Mouse (Mus musculus) megakaryocyte, embryonic 14.5 days (primary cell): ENCODE measurements around the gene Ppcdc. TPM values are rescaled to one million over a fixed set of nuclear protein-coding genes. Genes with fewer than 3 reads are reported as not detected.
"Not testable (repeated sequence)": the region's sequence is repeated elsewhere in the genome, so short reads cannot be mapped to it uniquely, and the experiment has no call there.

Experiments used
- H3K27me3 ChIP-seq: replicated peaks from 2 replicates; pipeline ENCODE3; 2012; ENCODE audit warnings: inconsistent platforms
- H3K36me3 ChIP-seq: replicated peaks from 2 replicates; pipeline ENCODE3; 2012; ENCODE audit warnings: low read length, inconsistent platforms, mixed read lengths
- H3K4me1 ChIP-seq: 2 replicates; pipeline ENCODE4 v1.6.1; 2012; ENCODE audit warnings: inconsistent platforms
- H3K4me3 ChIP-seq: replicated peaks from 2 replicates; pipeline ENCODE3; 2012; ENCODE audit warnings: moderate library complexity, mild to moderate bottlenecking, inconsistent platforms
- H3K9me3 ChIP-seq: 2 replicates; pipeline ENCODE4 v1.6.1; 2012; ENCODE audit warnings: inconsistent platforms
- FLI1 ChIP-seq: IDR thresholded peaks from 2 replicates; pipeline ENCODE4 v1.6.1; 2012; ENCODE audit warnings: low read length, inconsistent platforms, mixed read lengths
- GATA1 ChIP-seq: IDR thresholded peaks from 3 replicates; pipeline ENCODE4 v1.6.1; 2012; ENCODE audit warnings: mixed read lengths, low read length, inconsistent platforms, borderline replicate concordance
- polyA plus RNA-seq: library from polyadenylated mRNA; stranded (reverse); fragments of >175 nt; gene quantifications from 2 replicates; pipeline ENCODE4 v1.2.3, GENCODE M21; 2012; ENCODE audit warnings: low replicate concordance; ENCODE audit not compliant: insufficient read depth

Gene Ppcdc
- polyA plus RNA-seq, 1 experiment, result 20.9 TPM

DNA sequence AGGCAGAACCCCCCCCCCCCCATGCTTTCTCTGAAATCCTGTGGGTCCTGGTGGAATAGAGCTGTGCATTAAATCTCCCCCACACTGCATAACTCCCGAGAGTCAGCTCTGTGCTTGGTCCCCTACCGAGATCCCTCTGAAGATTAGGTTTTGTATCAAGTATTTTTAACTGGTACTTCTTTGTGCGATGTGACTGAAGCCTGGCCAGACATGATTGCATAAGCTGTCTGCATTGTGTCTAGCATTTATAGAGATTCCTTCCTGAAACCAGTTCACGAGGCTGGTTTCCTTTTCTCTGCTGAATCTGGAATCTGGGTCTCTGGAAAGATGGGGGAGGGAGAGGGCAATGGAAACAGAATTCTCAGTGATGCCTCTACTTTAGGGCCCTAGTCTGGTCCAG is 11.5 kb downstream of the Ppcdc start:
- Histone ChIP-seq H3K4me3 (no peak overlapping the region), H3K27me3 (no peaks in the 10 kb centered on the region), H3K9me3 (no peaks in the 10 kb centered on the region), H3K4me1 (peaks cover 91% of the 10 kb centered on the region), H3K36me3 (peaks cover 71% of the 10 kb centered on the region)
- TF ChIP-seq FLI1 (no peak), GATA1 (no peak)

DNA sequence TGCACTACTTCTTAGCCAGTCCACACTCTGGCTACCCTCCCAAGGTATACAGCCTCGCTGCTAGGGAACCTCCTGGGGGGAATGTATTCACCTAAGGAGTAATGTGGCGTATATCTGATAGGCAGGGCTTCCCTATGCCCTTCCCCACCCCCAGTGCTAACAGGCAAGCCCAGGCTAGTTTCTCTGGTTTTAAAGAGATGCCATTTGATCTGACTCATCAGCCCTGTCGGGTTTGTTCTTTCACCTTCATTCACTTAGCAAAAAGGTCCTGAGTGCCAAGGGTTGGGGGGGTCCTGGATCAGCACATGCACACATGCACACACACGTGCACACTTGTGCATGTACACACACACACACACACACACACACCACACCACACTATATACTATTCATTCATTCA is 12.0 kb downstream of the Ppcdc start:
- H3K9me3 ChIP-seq, result no peaks in the 10 kb centered on the region
- H3K27me3 ChIP-seq, result no peaks in the 10 kb centered on the region
- peaks cover 91% of the 10 kb centered on the region for H3K4me1 ChIP-seq
- H3K4me3 ChIP-seq, result no peak overlapping the region
- TF ChIP-seq GATA1 (no peak), FLI1 (no peak)
- H3K36me3 ChIP-seq, result peaks cover 72% of the 10 kb centered on the region

DNA sequence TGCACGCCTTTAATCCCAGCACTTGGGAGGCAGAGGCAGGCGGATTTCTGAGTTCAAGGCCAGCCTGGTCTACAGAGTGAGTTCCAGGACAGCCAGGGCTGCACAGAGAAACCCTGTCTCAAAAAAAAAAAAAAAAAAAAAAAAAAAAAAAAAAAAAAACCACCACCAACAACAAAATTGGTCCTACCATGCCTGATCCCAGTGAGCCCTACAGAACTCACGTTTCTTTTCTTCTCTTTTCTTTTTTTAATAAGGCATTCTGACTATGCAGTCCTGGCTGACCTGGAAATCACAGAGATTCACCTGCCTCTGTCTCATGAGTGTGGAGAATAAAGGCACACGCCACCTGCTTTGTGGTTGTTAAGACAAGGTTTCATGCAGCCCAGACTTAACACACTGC is 12.8 kb downstream of the Ppcdc start:
- H3K27me3 ChIP-seq, H3K4me3 ChIP-seq, H3K9me3 ChIP-seq: not testable (repeated sequence)
- Histone ChIP-seq H3K36me3 (peaks cover 71% of the 10 kb centered on the region), H3K4me1 (peaks cover 91% of the 10 kb centered on the region)

DNA sequence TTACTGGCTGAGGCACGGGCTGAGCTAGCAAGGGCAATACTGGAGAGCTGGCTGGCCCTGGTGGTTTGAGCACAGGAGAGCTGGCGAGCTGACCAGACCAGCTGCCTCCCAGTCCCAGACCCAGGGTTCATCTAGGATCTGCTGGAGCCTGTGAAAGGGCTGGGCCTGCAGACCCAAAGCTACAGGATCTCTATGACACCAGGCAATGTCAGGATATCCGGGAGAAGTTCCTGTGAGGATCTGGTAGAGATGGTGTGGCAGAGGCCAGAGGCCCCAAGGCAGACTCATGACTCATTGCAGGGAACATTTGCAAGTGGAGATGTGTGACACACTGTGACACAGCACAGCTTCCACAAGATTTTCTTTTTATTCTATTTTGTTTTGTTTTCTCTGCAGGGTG is 14.8 kb downstream of the Ppcdc start:
- TF ChIP-seq GATA1 (no peak), FLI1 (peak; percentile 57; the same call in 1 of the 2 replicates)
- peaks cover 57% of the 10 kb centered on the region for H3K36me3 ChIP-seq
- H3K27me3 ChIP-seq, result no peaks in the 10 kb centered on the region
- H3K4me1 ChIP-seq, result peaks cover 97% of the 10 kb centered on the region
- H3K9me3 ChIP-seq, result no peaks in the 10 kb centered on the region
- peak overlapping the region; percentile 89 for H3K4me3 ChIP-seq

DNA sequence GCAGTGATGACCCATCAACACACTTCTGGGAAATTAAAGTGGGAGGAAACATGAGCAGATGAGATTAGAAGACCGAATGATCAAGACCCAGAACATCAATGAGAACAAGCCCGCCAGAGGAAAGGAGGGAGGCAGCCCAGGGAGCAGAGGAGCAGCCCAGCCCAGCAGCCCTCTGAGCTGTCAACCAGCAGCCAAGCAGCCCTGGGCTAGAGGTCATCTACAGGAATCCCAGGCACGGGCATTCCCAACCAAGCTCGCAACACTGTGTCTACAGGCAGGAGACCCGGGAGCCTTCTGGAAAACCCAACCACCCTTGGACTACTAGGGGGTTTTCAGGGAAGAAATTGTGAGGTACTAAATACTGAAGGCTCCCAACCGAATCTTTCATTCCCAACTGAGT is 15.9 kb downstream of the Ppcdc start:
- peaks cover 58% of the 10 kb centered on the region for H3K36me3 ChIP-seq
- peaks cover 99% of the 10 kb centered on the region for H3K4me1 ChIP-seq
- no peak for TF ChIP-seq FLI1
- no peaks in the 10 kb centered on the region for H3K9me3 ChIP-seq
- no peaks in the 10 kb centered on the region for H3K27me3 ChIP-seq
- peak overlapping the region; percentile 89 for H3K4me3 ChIP-seq

DNA sequence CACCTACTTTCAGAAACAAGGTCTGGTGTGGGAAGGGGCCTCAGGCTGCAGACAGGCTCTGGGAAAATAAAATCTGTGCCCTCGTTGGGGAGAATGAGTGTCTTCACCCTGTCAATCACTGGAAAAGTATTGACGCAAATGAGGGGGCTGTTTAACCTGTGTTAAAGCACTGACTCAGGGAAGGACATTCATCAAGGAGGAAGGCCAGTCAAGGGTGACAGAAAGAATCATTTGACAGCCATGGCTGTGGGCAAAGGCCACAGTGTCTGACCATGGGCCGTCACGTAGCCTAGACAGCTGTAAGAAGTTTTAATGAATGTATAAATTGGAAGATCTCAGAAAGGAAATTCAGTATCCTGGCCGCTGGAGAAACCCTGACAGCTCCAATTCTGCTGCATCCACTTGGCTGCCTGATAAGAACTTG is 18.2 kb downstream of the Ppcdc start:
- TF ChIP-seq FLI1, result no peak
- H3K4me3 ChIP-seq, result peak overlapping the region; percentile 84
- H3K36me3 ChIP-seq, result peaks cover 62% of the 10 kb centered on the region
- H3K9me3 ChIP-seq, result no peaks in the 10 kb centered on the region
- no peaks in the 10 kb centered on the region for H3K27me3 ChIP-seq
- peaks cover 100% of the 10 kb centered on the region for H3K4me1 ChIP-seq

DNA sequence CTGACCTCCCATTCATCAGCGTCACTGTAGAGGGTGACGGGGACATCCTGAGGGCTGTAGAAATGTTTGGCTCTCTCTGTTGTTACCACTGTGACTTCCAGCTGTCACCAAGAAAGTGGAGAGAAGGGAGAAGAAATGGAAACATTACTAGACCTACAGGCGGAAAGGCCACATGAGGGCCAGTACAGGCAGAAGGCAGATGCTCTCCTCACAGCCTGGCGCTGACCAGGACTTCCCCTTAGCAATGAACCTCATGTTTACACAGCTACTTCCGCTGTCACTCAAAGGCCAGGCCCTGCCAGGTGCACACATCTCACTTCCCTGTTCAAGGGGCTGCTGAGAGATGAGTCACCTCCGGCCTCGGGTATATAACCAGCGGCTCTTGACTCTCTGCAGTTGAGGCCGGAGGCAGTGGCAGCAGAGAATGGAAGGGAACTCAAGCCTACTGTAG is 18.8 kb downstream of the Ppcdc start:
- Histone ChIP-seq H3K27me3 (no peaks in the 10 kb centered on the region), H3K4me1 (peaks cover 100% of the 10 kb centered on the region), H3K4me3 (peak overlapping the region; percentile 84), H3K9me3 (no peaks in the 10 kb centered on the region), H3K36me3 (peaks cover 61% of the 10 kb centered on the region)
- peak; percentile 56; the same call in 1 of the 2 replicates for TF ChIP-seq FLI1
- TF ChIP-seq GATA1, result no peak

DNA sequence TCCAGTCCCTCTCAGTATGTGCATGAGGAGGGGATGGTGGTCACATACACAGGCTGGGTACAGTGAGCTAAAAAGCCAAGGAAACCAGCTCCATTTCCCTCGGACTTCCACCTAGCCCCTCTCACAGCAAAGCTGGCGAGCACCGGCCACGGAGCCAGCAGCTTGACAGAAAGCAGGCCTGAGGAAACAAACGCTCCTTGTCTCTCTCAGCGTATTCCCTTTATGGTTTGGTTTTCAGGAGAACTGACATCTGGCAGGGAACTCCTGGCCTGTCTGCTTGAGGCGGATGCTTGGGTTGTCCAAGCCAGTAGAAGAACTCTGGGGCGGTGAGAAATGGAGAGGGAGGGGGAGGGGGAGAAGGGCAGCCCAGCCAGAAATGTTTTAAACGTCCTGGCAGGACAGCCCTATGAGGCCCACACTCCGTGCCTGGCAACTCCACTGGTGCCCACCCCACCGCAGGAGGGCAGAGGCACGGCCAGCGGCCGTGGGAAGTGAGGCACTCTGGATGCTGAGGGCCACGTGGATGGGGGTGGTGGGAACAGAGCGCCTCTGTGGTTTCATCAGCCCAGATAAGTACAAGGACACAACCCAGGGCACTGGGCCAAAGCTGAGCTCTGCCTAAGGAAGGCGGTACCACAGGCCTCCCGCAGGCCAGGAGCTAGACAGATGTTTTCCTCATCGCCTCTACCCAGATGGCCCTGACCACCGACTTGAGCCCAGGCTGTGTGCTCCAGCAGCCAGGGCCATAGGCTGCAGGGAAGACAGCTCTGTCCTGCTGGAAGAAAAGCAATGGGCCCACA is 19.4 kb downstream of the Ppcdc start:
- TF ChIP-seq GATA1, result peak; percentile 89
- no peak for TF ChIP-seq FLI1
- H3K27me3 ChIP-seq, result no peaks in the 10 kb centered on the region
- H3K36me3 ChIP-seq, result peaks cover 64% of the 10 kb centered on the region
- H3K4me1 ChIP-seq, result peaks cover 99% of the 10 kb centered on the region
- no peaks in the 10 kb centered on the region for H3K9me3 ChIP-seq
- peak overlapping the region; percentile 84 for H3K4me3 ChIP-seq

DNA sequence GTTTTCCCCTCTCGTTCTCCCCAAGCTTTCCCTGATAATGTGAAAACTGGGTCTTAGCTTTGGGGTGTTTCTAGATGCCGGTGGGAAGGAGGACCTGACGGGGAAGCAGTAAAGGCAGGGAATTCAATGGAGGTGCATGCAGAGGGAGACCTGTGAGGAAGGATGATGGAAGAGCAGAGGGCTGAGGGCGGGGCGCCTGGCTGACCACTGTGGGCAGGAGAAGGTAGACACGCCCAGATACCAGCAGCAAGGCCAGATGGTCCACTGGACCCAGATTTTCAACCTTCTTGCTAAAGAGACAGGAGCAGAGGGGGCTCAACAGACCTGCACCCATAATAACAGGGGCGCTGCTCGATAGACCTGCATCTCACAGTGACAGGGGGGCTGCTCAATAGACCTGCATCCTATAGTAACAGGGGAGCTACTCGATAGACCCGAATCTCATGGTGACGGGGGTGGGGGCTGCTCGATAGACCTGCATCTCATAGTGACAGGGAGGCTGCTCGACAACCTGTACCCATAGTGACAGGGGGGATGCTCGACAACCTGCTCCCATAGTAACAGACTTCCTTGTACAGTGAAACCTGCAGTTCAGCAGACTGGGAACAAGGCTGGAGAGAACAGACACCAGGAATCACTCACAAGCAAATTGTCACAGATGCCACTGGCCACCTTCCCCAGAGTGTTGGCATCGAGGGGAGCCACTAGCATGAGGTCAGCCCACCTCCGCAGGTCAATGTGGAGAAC is 20.2 kb downstream of the Ppcdc start:
- peak overlapping the region; percentile 84 for H3K4me3 ChIP-seq
- peaks cover 73% of the 10 kb centered on the region for H3K36me3 ChIP-seq
- H3K4me1 ChIP-seq, result peaks cover 98% of the 10 kb centered on the region
- no peaks in the 10 kb centered on the region for H3K27me3 ChIP-seq
- no peak for TF ChIP-seq FLI1
- TF ChIP-seq GATA1, result no peak
- H3K9me3 ChIP-seq, result no peaks in the 10 kb centered on the region

DNA sequence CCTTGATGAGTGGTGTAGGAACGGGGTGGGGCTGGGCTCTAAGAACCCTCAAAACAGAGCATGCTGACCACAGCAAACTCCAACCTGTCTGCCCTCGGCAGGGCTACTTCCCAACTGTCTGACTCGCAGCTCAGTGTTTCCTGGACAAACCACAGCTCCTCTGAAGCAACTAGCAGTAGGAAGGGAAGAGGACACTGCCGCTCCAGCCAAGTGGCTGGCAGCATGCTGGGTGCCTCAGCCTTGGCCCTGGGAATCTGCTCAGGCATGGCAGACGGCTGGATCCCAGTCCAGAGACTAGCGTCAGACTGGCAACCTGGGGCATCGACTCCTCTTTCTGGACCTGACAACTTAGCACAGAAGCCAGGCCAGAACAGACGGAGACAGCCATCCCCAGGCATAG is 22.6 kb downstream of the Ppcdc start:
- Histone ChIP-seq H3K27me3 (no peaks in the 10 kb centered on the region), H3K9me3 (no peaks in the 10 kb centered on the region)
- TF ChIP-seq FLI1 (no peak), GATA1 (no peak)

More for the DNA sequence above, 22.6 kb downstream of the Ppcdc start:
- Histone ChIP-seq H3K4me3 (peak overlapping the region; percentile 77), H3K4me1 (peaks cover 92% of the 10 kb centered on the region), H3K36me3 (peaks cover 83% of the 10 kb centered on the region)
